Mouse (Mus musculus): ENCODE results near the gene Ptgis.
A peak's percentile ranks its signal among the peaks of the same experiment; 100 is the strongest.

Gene Ptgis

DNA sequence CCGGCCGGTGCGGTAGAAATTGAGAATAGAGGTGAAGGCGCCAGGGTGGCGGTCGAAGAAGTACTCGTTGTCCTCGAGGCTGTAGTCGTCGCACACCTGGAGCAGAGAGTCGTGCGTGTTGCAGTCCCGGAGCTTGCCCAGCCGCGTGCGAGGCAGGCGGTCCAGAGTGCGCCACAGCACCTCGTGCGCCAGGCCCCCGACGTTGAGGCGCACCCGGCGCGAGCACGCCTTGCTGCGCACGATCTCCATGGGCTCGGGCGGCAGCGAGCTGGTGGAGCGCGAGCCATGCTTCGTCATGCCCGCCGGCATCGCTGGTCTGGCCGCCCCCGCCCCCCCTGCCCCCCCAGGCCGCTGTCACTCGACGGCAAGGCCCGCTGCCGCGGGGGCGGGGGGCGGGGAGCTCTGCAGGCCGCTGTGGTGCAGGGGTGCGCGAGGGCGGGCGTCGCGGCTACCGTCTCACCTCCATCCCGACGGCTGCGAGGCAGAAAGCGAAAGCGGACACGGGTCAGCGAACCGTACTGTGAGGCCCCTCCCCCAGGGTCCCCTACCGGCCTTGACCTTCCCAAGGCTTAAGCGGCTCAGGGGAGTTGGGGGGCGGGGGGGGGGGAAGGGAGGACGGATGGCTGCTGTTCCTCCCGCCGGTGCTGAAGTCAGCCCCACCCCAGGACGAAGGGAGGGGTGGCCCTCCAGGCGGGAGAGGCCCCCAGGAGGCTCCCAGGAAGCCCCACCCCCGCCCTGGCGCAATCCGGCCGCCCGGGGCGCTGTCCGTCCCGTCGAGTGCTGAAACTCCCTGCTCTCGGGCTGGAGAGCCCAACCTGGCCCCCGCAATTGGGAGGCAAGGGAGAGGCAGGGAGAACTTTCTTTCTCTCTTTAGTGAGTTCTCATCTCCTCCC, 51.8 kb downstream of the Ptgis start:
- DNase-seq = peak; percentile 67

GRCm38 (mm10) chr2:167187119-167187518, 53.3 kb downstream of the Ptgis start:
- no peak for DNase-seq

DNA sequence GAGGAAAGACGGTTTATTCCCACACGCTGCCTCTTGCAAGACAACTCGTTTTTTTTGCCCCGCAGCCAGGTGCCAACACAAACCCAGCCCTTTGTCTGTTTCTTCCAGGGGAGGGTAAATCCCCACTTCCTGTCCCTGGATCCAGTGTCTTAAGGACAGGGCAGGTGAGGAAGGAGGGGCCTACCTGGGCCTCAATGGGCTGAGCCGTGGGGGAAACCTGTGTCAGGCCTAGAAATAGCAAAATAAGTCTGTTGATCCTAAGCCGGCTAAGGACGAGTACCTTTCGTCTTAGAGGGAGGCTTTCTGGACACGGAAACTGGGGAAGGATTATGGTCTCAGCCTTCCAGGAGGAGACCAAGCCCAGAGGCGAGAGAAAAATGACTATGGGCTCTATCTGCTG, 53.9 kb downstream of the Ptgis start:
- no peak for DNase-seq

GRCm38 (mm10) chr2:167186003-167186402, 54.4 kb downstream of the Ptgis start:
- no peak for DNase-seq

DNA sequence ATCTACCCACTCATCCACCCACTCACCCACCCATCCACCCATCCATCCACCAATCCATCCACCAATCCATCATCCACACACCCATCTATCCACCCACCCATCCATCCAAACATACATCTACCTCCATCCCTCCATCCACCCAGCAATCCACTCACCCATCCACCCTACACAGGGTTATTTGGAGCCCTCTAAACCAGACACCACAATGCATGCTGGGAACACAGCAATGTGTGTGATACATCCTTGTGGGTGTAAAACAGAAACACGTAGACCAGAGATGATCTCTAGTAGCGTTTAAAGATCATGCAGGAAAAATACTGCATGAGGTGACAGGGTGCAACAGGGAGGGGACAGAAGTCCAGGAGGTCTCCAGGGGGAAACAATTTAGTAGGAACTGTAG, 55.0 kb downstream of the Ptgis start:
- DNase-seq = no peak

- no peak for DNase-seq
These were observed 58.6 kb downstream of the Ptgis start for GRCm38 (mm10) chr2:167181662-167182389.

GRCm38 (mm10) chr2:167181096-167181495, 59.3 kb downstream of the Ptgis start:
- DNase-seq = no peak

GRCm38 (mm10) chr2:167179301-167179700, 61.1 kb downstream of the Ptgis start:
- DNase-seq = no peak

GRCm38 (mm10) chr2:167177231-167177641, 63.2 kb downstream of the Ptgis start:
- DNase-seq = no peak

GRCm38 (mm10) chr2:167175284-167175683, 65.1 kb downstream of the Ptgis start:
- DNase-seq = no peak

DNA sequence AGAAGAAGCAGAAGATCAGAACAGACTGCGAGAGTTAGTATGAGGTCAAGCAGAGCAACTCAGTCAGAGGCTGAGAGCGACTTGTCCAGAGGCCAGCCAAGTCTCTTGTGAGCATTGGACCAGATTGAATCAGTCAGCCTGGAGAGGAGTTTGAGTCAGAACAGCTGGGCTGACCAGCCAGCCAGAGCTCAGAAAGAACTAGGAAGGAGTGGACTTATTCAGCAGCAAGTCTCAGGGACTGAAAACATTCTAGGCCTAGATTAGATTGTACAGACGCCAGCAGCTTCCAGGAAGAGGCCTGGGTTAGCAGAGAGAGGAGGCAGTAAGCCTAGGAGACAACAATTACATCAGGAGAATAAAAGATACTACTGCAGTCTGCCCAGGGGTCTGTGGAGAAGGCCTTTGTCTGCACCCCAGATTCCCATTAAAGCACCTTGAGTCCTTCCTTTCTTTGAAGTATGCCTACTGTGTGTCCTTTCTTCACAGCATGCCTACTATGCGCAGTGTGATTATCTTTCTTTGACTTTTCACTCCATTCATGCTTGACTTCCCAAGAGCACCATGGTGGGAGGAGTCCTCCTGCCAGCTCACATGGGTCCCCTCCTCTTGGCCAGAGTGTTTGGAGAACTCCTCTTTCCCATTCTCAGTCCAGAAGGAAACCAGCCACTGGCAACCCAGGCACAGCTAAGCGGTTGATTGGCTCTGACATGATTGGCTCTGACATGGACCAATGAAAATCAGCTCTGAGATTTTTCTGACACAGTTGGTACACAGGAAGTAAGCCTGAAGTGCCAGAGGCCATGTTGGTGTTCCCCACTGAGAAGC, 67.1 kb downstream of the Ptgis start:
- DNase-seq = no peak

DNA sequence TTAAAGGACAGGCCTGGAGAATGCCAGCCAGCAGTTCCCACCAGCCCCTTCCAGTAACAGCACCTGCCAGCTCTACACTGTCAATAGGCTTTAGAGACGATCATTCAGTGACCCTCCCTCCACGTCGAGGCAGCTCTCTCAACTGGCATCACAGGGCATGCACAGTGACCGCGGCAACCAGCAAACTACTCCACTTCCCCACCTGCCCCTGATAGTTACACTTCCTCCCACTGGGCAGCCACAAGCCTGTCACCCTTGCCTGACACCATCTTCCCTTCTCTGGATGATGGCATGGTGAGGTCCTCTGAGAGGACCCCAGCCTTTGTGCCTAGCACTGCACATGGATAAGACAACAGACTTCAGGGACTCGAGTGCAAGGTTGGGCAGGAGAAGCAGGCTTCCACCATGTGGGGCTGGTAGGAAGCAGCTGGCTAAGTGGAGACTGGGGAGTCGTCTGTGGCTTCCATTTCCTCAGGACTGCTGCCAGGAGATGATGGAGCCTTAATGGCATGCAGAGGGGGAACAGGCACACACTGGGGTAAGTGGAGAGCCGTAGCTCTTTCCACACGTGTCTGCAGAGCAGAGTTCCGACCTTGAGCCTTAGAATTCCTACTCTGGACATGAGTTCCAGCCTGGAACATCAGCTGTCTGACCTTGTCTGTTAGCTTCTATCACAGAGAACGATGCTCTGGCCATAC, 72.7 kb downstream of the Ptgis start:
- no peak for DNase-seq

DNA sequence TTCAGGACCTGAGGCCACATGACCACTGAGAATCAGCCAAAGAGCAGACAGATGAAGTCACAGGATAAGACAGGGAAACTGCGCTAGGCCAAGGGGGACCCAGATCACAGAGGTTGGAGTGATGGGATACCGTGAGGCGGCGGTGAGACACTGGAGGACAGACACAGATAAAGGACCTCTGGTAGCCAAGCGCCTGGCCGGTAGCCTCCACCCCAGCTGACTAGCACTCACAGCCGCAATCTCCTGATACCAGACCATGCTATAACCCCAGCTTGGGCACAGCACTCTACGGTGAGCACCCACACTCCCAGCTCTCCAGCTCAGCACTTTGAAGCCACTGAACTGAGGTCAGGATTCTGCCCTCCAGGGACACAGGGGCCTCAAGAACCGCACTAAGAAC, 76.8 kb downstream of the Ptgis start:
- no peak for DNase-seq

GRCm38 (mm10) chr2:167163134-167163533, 77.3 kb downstream of the Ptgis start:
- no peak for DNase-seq

DNA sequence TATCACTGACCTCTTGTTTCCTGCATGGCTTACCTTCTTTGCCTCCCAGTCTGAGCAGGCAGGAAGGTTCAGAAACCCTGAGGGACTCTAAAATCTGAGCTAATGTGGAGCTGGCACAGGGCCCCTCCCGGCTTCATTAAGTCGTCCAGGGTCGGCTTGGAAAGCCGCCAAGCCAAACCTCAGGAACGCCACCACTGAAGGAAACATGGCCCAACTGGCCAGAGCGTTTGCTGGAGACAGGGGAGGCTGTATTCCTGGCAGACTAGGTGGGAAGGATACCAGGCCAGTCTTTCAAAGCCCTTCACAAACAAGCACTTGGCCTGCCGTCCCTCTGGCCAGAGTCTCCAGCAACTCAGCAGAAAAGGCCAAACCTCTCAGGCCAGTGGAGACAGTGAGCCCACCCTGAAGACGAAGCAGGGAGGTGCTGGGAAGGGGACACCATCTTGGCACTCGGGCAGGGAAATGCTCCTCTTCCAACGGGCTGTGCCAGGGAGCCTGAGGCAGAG, 77.8 kb downstream of the Ptgis start:
- DNase-seq = peak; percentile 44

DNA sequence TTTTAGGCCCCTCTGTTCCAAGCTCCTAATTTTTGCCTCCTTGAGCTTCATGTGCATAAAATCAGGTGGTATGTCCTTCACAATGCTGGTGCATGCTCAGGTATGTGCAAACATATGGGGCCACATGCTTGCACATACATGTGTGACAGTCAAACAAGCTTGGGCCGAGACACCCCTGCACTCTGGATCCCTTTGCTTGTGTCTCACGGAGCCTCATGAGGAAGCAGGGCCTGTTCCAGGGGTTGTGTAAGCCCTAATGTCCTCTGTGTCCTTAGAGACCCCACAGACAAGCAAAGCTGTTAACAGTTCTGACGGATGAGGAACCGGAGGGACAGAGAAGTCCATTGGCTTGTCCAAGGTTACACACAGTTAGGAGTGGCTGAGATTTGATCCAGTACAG, 80.7 kb downstream of the Ptgis start:
- DNase-seq = no peak

- DNase-seq = no peak
These were observed 81.6 kb downstream of the Ptgis start for GRCm38 (mm10) chr2:167158780-167159179.

DNA sequence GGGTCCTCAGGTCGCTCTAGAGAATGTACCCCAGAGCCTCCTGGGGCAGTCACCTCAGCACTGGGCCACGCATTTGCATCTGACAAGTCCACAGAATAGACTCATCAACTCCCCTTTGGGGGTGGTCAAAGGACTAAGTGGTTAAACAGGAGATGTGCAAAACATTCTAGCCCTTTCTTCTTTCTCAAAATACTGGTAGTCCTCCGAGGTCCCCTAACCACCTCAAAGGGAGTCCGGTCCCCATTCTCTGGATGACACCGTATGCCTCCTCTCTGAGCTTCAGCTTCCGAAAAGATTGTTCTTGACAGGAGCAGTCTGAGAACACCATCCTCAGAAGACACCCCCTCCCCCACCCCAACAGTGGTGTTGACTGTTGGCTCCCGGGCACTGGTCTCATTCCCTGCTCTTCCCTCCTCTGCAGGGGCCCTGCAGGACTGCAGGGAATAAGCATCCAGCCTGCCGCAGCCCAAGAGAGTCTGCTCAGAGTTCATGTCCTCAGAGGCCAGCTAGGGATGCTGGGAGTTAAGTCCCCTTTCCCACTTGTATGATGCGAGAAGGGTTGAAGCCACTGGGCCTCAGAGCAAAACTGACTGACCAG, 84.2 kb downstream of the Ptgis start:
- DNase-seq = no peak

- DNase-seq = peak; percentile 51
These were observed 84.8 kb downstream of the Ptgis start for GRCm38 (mm10) chr2:167155541-167155973.

- DNase-seq = no peak
These were observed 89.5 kb downstream of the Ptgis start for GRCm38 (mm10) chr2:167150880-167151279.

- no peak for DNase-seq
These were observed 90.3 kb downstream of the Ptgis start for GRCm38 (mm10) chr2:167150135-167150534.

GRCm38 (mm10) chr2:167149035-167149434, 91.4 kb downstream of the Ptgis start:
- DNase-seq = no peak
